Mouse (Mus musculus): ENCODE measurements around the gene Upk3bl. TPM values are rescaled to one million over a fixed set of nuclear protein-coding genes. Genes with fewer than 3 reads are reported as not detected.
"Not testable (repeated sequence)": the region's sequence is repeated elsewhere in the genome, so short reads cannot be mapped to it uniquely, and the experiment has no call there.

The Upk3bl gene
- polyA plus RNA-seq, 1 experiment from 2014 or later: 1.7 TPM

DNA sequence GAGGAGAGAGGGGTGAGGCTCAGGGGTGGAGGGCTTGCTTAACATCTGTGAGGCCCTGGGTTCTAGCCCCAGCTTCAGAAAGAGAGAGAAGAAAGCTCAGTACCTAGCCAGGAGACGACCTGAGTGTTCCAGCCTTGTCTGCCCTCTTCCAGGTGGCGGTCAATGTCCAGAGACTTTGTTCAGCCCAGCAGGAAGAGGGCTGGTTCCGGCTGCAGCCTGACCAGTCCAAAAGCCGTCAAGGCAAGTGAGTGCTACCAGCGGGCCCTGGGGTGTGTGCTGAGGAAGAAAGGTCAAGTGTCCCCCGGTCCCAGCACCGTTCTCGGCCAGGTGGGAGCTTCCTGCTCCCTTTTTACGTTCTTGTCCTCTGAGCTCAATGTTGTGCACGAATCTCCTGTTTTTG is 44.2 kb downstream of the Upk3bl start:
- Histone ChIP-seq H3K4me1 (peaks cover 29% of the 10 kb centered on the region), H3K4me3 (no peak overlapping the region), H3K27ac (no peak overlapping the region), H3K27me3 (ENCODE audit: poor library complexity, severe bottlenecking) (peaks cover 28% of the 10 kb centered on the region), H3K36me3 (replicated peaks) (no peaks in the 10 kb centered on the region), H3K9me3 (peaks cover 3% of the 10 kb centered on the region; the same call in 1 of the 2 replicates)
- 86% methylated on average over 10 of the region's 10 CpGs for WGBS
- DNase-seq (ENCODE audit: extremely low spot score, low spot score): no peak

DNA sequence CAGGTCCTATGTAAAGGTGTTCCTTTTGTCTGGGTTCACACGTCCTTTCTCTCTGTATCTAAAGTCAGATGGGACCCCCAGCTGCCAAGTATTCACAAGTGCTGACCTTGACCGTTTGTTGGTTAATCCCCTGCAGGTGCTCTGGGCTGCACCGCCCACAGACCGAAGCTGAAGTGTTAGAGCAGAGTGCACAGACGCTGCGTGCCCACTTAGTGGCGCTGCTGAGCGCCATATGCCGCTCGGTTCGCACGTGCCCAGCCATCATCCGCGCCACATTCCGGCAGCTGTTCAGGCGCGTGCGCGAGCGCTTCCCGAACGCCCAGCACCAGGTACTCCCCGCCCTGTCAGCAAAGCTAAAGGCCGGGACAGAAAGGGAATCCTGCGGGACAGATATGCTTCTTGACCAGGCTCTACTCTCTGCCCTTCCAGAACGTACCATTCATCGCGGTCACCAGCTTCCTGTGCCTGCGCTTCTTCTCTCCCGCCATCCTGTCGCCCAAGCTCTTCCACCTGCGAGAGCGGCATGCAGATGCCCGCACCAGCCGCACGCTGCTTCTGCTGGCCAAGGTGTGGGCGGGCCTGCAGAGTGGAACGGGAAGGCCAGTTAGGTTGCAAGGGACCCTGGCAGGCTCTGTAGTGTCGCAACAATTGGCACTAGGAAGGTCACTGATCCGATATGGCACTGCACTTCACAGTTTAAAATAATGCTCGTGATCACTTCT is 48.0 kb downstream of the Upk3bl start:
- H3K4me3 ChIP-seq: peak overlapping the region; percentile 47
- H3K4me1 ChIP-seq: peaks cover 16% of the 10 kb centered on the region
- peaks cover 38% of the 10 kb centered on the region for H3K27me3 ChIP-seq (ENCODE audit: poor library complexity, severe bottlenecking)
- peaks cover 6% of the 10 kb centered on the region; the same call in 1 of the 2 replicates for H3K9me3 ChIP-seq
- WGBS: 8% methylated on average over 41 of the region's 41 CpGs
- H3K27ac ChIP-seq: peak overlapping the region; percentile 71
- peak; percentile 79 for DNase-seq (ENCODE audit: extremely low spot score, low spot score)
- no peaks in the 10 kb centered on the region for H3K36me3 ChIP-seq (replicated peaks)

DNA sequence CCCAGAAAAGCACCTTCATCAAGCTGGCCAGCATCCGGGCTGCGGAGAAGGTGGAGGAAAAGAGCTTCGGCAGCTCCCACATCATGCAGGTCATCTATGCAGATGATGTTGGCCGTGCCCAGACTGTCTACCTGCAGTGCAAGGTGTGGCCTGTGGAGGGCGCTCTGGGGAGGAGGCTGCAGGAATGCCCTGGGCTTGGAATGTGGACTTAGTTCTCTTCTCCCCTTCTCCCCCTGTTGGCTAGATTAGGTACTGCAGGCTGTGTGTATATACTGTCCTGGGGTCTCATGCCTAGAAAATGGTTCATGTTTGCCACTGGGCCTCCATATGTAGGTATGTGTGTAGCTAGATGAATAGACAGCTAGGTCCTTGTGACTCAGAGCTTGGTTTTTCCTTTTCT is 50.2 kb downstream of the Upk3bl start:
- Histone ChIP-seq H3K27me3 (ENCODE audit: poor library complexity, severe bottlenecking) (peaks cover 38% of the 10 kb centered on the region), H3K36me3 (replicated peaks) (no peaks in the 10 kb centered on the region), H3K4me1 (peaks cover 16% of the 10 kb centered on the region), H3K27ac (no peak overlapping the region), H3K9me3 (peaks cover 6% of the 10 kb centered on the region; the same call in 1 of the 2 replicates), H3K4me3 (no peak overlapping the region)
- no peak for DNase-seq (ENCODE audit: extremely low spot score, low spot score)
- WGBS: 86% methylated on average over 5 of the region's 5 CpGs

DNA sequence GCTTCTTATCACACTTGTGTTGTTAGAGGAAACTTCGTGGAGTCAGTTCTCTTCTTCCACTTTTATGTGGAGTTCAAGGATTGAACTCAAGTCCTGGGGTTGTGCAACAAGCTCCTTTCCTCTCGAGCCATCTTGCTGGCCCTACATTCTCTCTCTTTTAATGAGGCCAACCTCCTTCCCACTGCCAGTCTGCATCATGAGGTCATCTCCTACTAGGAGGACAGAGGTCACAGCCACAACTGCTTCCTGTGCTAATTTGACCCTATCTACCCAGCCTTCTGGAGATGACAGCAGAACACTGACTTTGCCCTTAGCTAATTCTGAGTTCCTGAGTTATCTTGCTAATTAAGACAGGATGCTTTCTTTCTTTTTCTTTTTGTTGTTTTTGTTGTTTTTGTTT is 54.2 kb downstream of the Upk3bl start:
- H3K27ac ChIP-seq: no peak overlapping the region
- 74% methylated on average over 2 of the region's 2 CpGs for WGBS
- H3K27me3 ChIP-seq (ENCODE audit: poor library complexity, severe bottlenecking): peaks cover 10% of the 10 kb centered on the region
- no peaks in the 10 kb centered on the region for H3K4me1 ChIP-seq
- peaks cover 6% of the 10 kb centered on the region; the same call in 1 of the 2 replicates for H3K9me3 ChIP-seq
- no peak overlapping the region for H3K4me3 ChIP-seq
- DNase-seq (ENCODE audit: extremely low spot score, low spot score): no peak
- H3K36me3 ChIP-seq (replicated peaks): no peaks in the 10 kb centered on the region

DNA sequence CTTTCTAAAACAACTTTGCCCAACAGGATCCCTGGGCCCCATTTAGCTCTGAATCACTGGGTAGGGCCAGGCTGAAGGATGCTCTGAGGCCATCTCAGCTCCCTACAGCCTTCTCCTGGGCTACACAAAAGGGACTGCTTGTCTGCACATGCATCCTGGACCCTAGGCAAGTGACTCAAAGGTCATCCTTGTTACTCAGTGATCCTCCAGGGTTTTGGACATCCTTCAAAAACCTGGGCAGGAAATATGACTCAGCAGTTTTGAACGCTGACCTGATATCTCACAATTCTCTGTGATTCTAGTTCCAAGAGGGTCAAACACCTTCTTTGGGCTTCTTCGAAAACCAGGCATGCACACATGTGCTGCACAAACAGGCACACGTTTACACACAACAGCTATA is 54.8 kb downstream of the Upk3bl start:
- no peak overlapping the region for H3K27ac ChIP-seq
- H3K9me3 ChIP-seq: peaks cover 6% of the 10 kb centered on the region; the same call in 1 of the 2 replicates
- no peaks in the 10 kb centered on the region for H3K4me1 ChIP-seq
- 0 out of 2 replicates have a peak, but pooled peaks cover 3% of the 10 kb centered on the region for H3K36me3 ChIP-seq (replicated peaks)
- H3K27me3 ChIP-seq (ENCODE audit: poor library complexity, severe bottlenecking): peaks cover 5% of the 10 kb centered on the region
- 85% methylated on average over 3 of the region's 3 CpGs for WGBS
- H3K4me3 ChIP-seq: no peak overlapping the region
- DNase-seq (ENCODE audit: extremely low spot score, low spot score): no peak

DNA sequence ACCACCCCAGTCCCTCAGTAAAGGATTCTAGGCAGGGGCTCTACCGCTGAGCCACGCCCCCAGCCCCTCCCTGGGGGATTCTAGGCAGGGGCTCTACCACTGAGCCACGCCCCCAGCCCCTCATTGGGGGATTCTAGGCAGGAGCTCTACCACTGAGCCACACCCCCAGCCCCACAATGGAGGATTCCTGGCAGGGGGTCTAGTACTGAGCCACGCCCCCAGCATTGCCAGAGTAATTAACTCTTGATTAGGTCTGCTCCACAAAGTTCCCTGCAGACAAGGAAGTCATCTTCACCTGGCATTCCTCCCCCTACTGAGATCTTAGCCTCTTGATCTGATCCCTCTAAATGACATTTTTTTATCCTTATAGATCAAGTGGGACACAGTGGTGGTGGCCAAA is 59.3 kb downstream of the Upk3bl start:
- not testable (repeated sequence) for H3K27me3 ChIP-seq (ENCODE audit: poor library complexity, severe bottlenecking); H3K9me3 ChIP-seq; DNase-seq (ENCODE audit: extremely low spot score, low spot score); H3K4me3 ChIP-seq; H3K27ac ChIP-seq
- Histone ChIP-seq H3K4me1 (peaks cover 30% of the 10 kb centered on the region), H3K36me3 (replicated peaks) (peaks cover 17% of the 10 kb centered on the region)
- 44% methylated on average over 4 of the region's 4 CpGs for WGBS

Small RNAs within 50 kb of the gene (microRNA-seq; reads per million reads assigned to microRNA genes)
- 0.90 reads per million for gene Mir7035

Other genes starting within 250 kb of the Upk3bl start
- gene Srrm3, start 247.6 kb upstream of the Upk3bl start, polyA plus RNA-seq (2016; fragmentation: Nextera tagmentation; extraction: Ambion mirVana): 2.9 and 4.2 TPM in 2 replicates
- 7.2 and 7.6 TPM in 2 replicates for gene Hspb1, start 166.6 kb upstream of the Upk3bl start, polyA plus RNA-seq (2016; fragmentation: Nextera tagmentation; extraction: Ambion mirVana)
- gene Ywhag, start 119.9 kb upstream of the Upk3bl start, polyA plus RNA-seq (2016; fragmentation: Nextera tagmentation; extraction: Ambion mirVana): 264 and 283 TPM in 2 replicates
- gene Ssc4d, start 80.0 kb upstream of the Upk3bl start, polyA plus RNA-seq (2016; fragmentation: Nextera tagmentation; extraction: Ambion mirVana): 1.7 and 1.9 TPM in 2 replicates
- 0.12 TPM in 1 of 2 replicates, not detected in the other for gene Zp3, start 74.4 kb upstream of the Upk3bl start, polyA plus RNA-seq (2016; fragmentation: Nextera tagmentation; extraction: Ambion mirVana)
- 33.9 and 41.1 TPM in 2 replicates for gene Dtx2, start 59.7 kb upstream of the Upk3bl start, polyA plus RNA-seq (2016; fragmentation: Nextera tagmentation; extraction: Ambion mirVana)
- 0.09 TPM in 1 of 2 replicates, not detected in the other for gene Upk3b, start 16.0 kb upstream of the Upk3bl start, polyA plus RNA-seq (2016; fragmentation: Nextera tagmentation; extraction: Ambion mirVana)
- 3.8 and 5.1 TPM in 2 replicates for gene Rasa4, start 29.4 kb downstream of the Upk3bl start, polyA plus RNA-seq (2016; fragmentation: Nextera tagmentation; extraction: Ambion mirVana)
- gene Polr2j, start 62.1 kb downstream of the Upk3bl start, polyA plus RNA-seq (2016; fragmentation: Nextera tagmentation; extraction: Ambion mirVana): 299 and 302 TPM in 2 replicates
- 64.3 and 64.8 TPM in 2 replicates for gene Lrwd1, start 81.6 kb downstream of the Upk3bl start, polyA plus RNA-seq (2016; fragmentation: Nextera tagmentation; extraction: Ambion mirVana)
- gene Alkbh4, start 81.7 kb downstream of the Upk3bl start, polyA plus RNA-seq (2016; fragmentation: Nextera tagmentation; extraction: Ambion mirVana): 24.4 and 25.6 TPM in 2 replicates
- 7.4 and 7.5 TPM in 2 replicates for gene Orai2, start 116.2 kb downstream of the Upk3bl start, polyA plus RNA-seq (2016; fragmentation: Nextera tagmentation; extraction: Ambion mirVana)
- gene Prkrip1, start 144.5 kb downstream of the Upk3bl start, polyA plus RNA-seq (2016; fragmentation: Nextera tagmentation; extraction: Ambion mirVana): 62.3 and 69.2 TPM in 2 replicates
- gene Sh2b2, start 192.1 kb downstream of the Upk3bl start, polyA plus RNA-seq (2016; fragmentation: Nextera tagmentation; extraction: Ambion mirVana): 12.5 and 13.1 TPM in 2 replicates

Data from forebrain, embryonic 10.5 days (tissue).